Mouse (Mus musculus) thymus, postnatal 14 days (tissue): ENCODE measurements around the gene Mab21l3.

Source experiments
- DNase-seq: peaks from one replicate; pipeline ENCODE4 v3.0.0; 2021

Gene Mab21l3

GRCm38 (mm10) chr3:101800596-101801018 lies 48.2 kb downstream of the Mab21l3 start:
- peak; percentile 60 for DNase-seq

GRCm38 (mm10) chr3:101799852-101800595 lies 48.7 kb downstream of the Mab21l3 start:
- peak; percentile 78 for DNase-seq

GRCm38 (mm10) chr3:101797830-101798709 lies 50.7 kb downstream of the Mab21l3 start:
- DNase-seq, result no peak

GRCm38 (mm10) chr3:101796212-101796611 lies 52.5 kb downstream of the Mab21l3 start:
- no peak for DNase-seq

- DNase-seq, result no peak
Observed at GRCm38 (mm10) chr3:101795387-101796039, 53.2 kb downstream of the Mab21l3 start.

- no peak for DNase-seq
Observed at GRCm38 (mm10) chr3:101794666-101795065, 54.1 kb downstream of the Mab21l3 start.

GRCm38 (mm10) chr3:101794026-101794425 lies 54.7 kb downstream of the Mab21l3 start:
- no peak for DNase-seq

GRCm38 (mm10) chr3:101792191-101792590 lies 56.6 kb downstream of the Mab21l3 start:
- no peak for DNase-seq

- no peak for DNase-seq
Observed at GRCm38 (mm10) chr3:101784768-101785424, 63.9 kb downstream of the Mab21l3 start.

GRCm38 (mm10) chr3:101783793-101784192 lies 65.0 kb downstream of the Mab21l3 start:
- no peak for DNase-seq

- DNase-seq, result no peak
Observed at GRCm38 (mm10) chr3:101780874-101781483, 67.8 kb downstream of the Mab21l3 start.

GRCm38 (mm10) chr3:101778896-101779665 lies 69.7 kb downstream of the Mab21l3 start:
- DNase-seq, result no peak

GRCm38 (mm10) chr3:101775732-101776131 lies 73.0 kb downstream of the Mab21l3 start:
- DNase-seq, result no peak

- DNase-seq, result no peak
Observed at GRCm38 (mm10) chr3:101770540-101770939, 78.2 kb downstream of the Mab21l3 start.

GRCm38 (mm10) chr3:101763566-101763965 lies 85.2 kb downstream of the Mab21l3 start:
- DNase-seq, result no peak
